Comparison of ENCODE assay signal across 8 mouse cellular contexts in genomic region chr3:121577032-121577591, GRCm38 (mm10). TPM values are rescaled to one million over a fixed set of nuclear protein-coding genes. Genes with fewer than 3 reads are reported as not detected.
DNase-seq lines count a peak whose midpoint lies in the region; ATAC-seq and TF ChIP-seq lines count a peak whose summit lies in the region.

No protein-coding gene starts in this region.

- H3K9ac ChIP-seq in ES-Bruce4 (ENCODE audit: low read depth, poor library complexity, severe bottlenecking) = peak overlapping the region; percentile 72

- DNase-seq in adrenal gland, postnatal 14 days = peak; percentile 51
- peak; percentile 97 for DNase-seq in heart, adult 11 months
- DNase-seq in kidney, adult 9 months = peak; percentile 49
- peak; percentile 66 for DNase-seq in lung, postnatal 36 days
- DNase-seq in retina, postnatal 1 day = no peak
- DNase-seq in right cerebral cortex, adult 18-20 months = no peak

- peak; percentile 96 for TF ChIP-seq EP300 in ES-Bruce4 (IDR thresholded peaks at IDR 0.05; ENCODE audit: insufficient read depth, low read depth, low read length)

- peak overlapping the region; percentile 96 for H3K27ac ChIP-seq in ES-Bruce4 (ENCODE audit: insufficient read depth, low read length)

- no peaks in the 10 kb centered on the region for H3K27me3 ChIP-seq in ES-Bruce4 (ENCODE audit: control insufficient read depth, insufficient read depth, low read length, poor library complexity, severe bottlenecking)

- H3K4me1 ChIP-seq in ES-Bruce4 (ENCODE audit: control insufficient read depth, insufficient read depth, low read length) = peaks cover 6% of the 10 kb centered on the region

- peaks cover 3% of the 10 kb centered on the region; the same call in 1 of the 2 replicates for H3K9me3 ChIP-seq in ES-Bruce4 (replicated peaks; ENCODE audit: control insufficient read depth, insufficient read depth, low read length, poor library complexity, severe bottlenecking)

- H3K4me3 ChIP-seq in ES-Bruce4 (ENCODE audit: low read depth, low read length) = peak overlapping the region; percentile 69

- peak; percentile 17 for TF ChIP-seq POLR2A in ES-Bruce4 (IDR thresholded peaks at IDR 0.05; ENCODE audit: insufficient read depth, low read length)

- H3K36me3 ChIP-seq in ES-Bruce4 (ENCODE audit: control insufficient read depth, insufficient read depth, low read length, poor library complexity, severe bottlenecking) = no peaks in the 10 kb centered on the region

- ATAC-seq in cerebellum, adult (ENCODE audit: insufficient number of reproducible peaks, low FRiP score, low TSS enrichment) = no peak

- TF ChIP-seq CTCF in ES-Bruce4 (IDR thresholded peaks at IDR 0.05; ENCODE audit: low read depth, low read length) = no peak

RNA-seq across cellular contexts. Expression of gene Slc44a3, which starts 44.9 kb away (rescaled TPM):
- polyA plus RNA-seq in ES-Bruce4 (2011; ENCODE audit: insufficient read depth, insufficient read length, low read depth, missing spikeins) = 5.0 and 5.1 TPM in 2 replicates
- 14.6 TPM in 2 replicates for total RNA-seq in adrenal gland, postnatal 14 days (2021)

Comparison
In these comparisons a context has a peak if more than half of its experiments do, and no peak if none do; other contexts are left out.
1. DNase-seq: peak in adrenal gland, postnatal 14 days (single experiment), heart, adult 11 months (single experiment), kidney, adult 9 months (single experiment) and lung, postnatal 36 days (single experiment); none in retina, postnatal 1 day (single experiment) and right cerebral cortex, adult 18-20 months (single experiment).